Mouse (Mus musculus) neutrophil, adult 65 days (primary cell): ENCODE data around the gene Ear14. TPM values are rescaled to one million over a fixed set of nuclear protein-coding genes. Genes with fewer than 3 reads are reported as not detected.

Experiments
- total RNA-seq: library from RNA; stranded (reverse); gene quantifications from 2 replicates; pipeline ENCODE4 v1.2.4, GENCODE M21; 2023

Gene Ear14
- total RNA-seq, result not detected in 2 replicates

DNA sequence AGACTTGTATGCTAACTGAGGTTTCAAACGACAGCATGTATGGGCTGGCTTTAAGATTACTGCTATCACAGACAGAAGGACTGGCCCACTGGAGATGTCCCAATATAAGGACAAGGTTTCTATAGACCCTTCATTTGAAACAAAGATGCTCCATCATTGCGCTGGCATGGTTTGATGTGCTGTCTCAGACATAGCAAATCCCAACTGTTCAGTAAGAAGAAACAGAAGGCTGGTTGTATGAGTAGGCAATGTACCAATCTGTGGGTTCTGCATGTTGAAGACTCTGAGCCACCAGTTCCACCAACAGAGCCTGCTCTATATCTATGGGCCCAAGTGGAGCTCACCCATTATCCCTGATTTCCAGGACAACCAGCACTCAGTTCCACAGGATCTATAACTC, at the start of gene Ear14:
Gene Ear14, plus strand, starts transcription at position 277 of the 400 bp plus-strand sequence.

DNA sequence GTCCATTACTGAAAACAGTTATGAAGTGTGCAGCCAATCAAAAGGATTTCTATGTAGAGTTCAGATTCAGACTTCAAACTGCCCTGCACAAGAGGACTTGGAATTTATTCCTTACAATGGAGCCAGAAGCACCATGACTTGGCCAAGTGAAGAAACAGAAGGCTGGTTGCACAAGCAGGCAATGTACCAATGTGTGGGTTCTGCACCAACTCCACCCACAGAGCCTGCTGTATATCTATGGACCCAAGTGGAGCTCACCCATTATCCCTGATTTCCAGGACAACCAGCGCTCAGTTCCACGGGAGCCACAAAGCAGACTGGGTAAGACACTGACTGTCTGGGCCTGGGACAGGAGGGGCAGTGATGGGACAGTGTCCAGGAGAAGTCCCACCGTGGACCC, 41.2 kb upstream of the Ear14 start, which contains the start of gene Rnase2b:
Gene Rnase2b, plus strand, starts transcription at position 285 of the 400 bp plus-strand sequence.

DNA sequence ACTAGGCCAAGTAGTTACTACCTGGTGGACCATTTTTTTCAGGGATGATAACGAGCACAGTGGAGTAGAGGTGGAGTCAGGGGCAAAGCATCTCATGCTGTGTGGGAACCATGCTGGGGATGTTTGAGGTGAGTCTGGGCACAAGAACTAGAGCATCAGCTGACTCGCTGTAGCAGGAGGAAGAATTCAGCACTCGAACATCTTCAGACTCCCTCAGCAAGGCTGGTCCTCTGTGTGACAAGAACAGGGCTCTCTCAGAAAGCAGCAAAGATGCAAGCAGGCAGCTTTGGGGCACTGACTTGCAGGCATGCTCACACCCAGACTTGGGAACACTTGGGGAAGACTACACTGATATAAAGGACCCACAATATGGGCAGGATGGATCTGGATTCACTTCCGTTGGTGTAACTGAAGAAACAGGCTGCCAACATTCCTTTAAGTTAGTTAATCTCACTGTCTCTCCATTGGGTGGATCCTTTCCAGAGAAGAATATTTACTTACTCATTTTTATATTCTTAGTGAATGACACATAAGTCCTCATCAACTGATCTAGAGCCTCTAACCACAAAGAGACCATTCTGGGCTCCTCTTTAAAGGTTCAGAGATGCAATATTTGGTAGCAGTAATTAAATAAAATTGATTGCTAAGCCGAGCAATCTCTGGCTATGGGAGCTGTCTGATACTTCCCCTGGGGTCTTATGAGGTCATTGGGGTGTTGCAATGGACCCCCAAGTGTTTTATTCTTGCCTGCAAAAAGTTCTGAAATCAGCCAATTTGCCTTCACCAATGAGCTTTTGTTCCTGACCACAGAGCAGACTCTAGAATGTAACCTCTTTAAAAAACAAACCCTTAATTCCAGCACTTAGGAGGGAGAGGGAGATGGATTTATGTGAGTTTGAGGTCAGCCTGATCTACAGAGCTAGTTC, 3.8 kb upstream of the Ear14 start, which contains the start of gene Ang2:
Gene Ang2, minus strand, starts transcription at position 51 of the 926 bp plus-strand sequence.

Other genes starting within 250 kb of the Ear14 start
- gene Pnp2, start 247.4 kb upstream of the Ear14 start, total RNA-seq, result 4.6 and 5.7 TPM in 2 replicates
- 0.25 TPM in 1 of 2 replicates, not detected in the other for gene Rnase10, start 195.6 kb upstream of the Ear14 start, total RNA-seq
- gene Rnase9, start 161.5 kb upstream of the Ear14 start, total RNA-seq, result not detected in 2 replicates
- not detected in 2 replicates for gene Rnase11, start 153.2 kb upstream of the Ear14 start, total RNA-seq
- not detected in 2 replicates for gene Rnase12, start 145.7 kb upstream of the Ear14 start, total RNA-seq
- not detected in 2 replicates for gene Olfr750, start 129.0 kb upstream of the Ear14 start, total RNA-seq
- gene Rnase4, start 112.3 kb upstream of the Ear14 start, total RNA-seq, result 3.6 and 5.4 TPM in 2 replicates
- gene Ang, start 112.2 kb upstream of the Ear14 start, total RNA-seq, result 2.0 and 3.2 TPM in 2 replicates
- gene Eddm3b, start 89.0 kb upstream of the Ear14 start, total RNA-seq, result not detected in 2 replicates
- 16.8 and 24.9 TPM in 2 replicates for gene Rnase6, start 79.5 kb upstream of the Ear14 start, total RNA-seq
- gene Rnase1, start 56.6 kb upstream of the Ear14 start, total RNA-seq, result not detected in 2 replicates
- gene Rnase2b, start 41.1 kb upstream of the Ear14 start, total RNA-seq, result 1.1 and 1.8 TPM in 2 replicates
- gene Ang2, start 4.2 kb upstream of the Ear14 start, total RNA-seq, result not detected in 2 replicates
- 17.9 and 43.5 TPM in 2 replicates for gene Rnase2a, start 52.7 kb downstream of the Ear14 start, total RNA-seq
- not detected in 2 replicates for gene Gm7247, start 158.4 kb downstream of the Ear14 start, total RNA-seq
- gene Vmn2r88, start 207.4 kb downstream of the Ear14 start, total RNA-seq, result not detected in 2 replicates
- gene Vmn2r89, start 248.5 kb downstream of the Ear14 start, total RNA-seq, result not detected in 2 replicates